Mouse (Mus musculus) NIH3T3 (cell line): ENCODE measurements at regions not wholly inside any gene's neighbourhood (a gene's known extent, or its start where the extent isn't known, plus 50 kb on each side); places are given as distances from the start of the nearest gene placed in this dataset.

Experiments used
- DNase-seq: peaks from one replicate; pipeline ENCODE4 v3.0.0-alpha.2; 2012; ENCODE audit warnings: low read depth

- DNase-seq, result peak; percentile 19
Measured at GRCm38 (mm10) chr9:12692329-12692728, 553.3 kb downstream of the Jrkl start.

DNA sequence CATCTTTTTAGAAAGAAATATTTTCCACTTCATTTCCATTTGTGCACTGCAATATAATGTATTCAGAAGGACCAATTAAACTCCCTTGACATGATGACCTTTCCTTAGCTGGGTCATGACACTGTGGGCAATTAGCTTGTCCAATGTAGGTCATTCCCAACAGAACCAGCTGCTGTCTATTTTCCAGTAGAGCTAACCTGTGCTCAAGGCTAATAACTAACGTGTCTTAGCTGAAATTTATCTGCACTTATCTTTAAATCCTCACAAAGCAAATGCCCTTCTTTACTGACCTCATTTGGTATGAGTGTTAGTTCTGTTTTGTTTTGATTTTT, 554.7 kb downstream of the Jrkl start:
- DNase-seq, result no peak

- DNase-seq, result no peak
Measured at GRCm38 (mm10) chr9:12690182-12690947, 555.3 kb downstream of the Jrkl start.
